Mouse (Mus musculus) cortical plate, adult 2 months (tissue): ENCODE measurements around the gene Tprgl.

Experiments used
- CTCF ChIP-seq: fragments of 200-500 bp; IDR thresholded peaks from 2 replicates; pipeline ENCODE4 v1.5.1; 2011; ENCODE audit warnings: mild to moderate bottlenecking, control low read depth, low read length; ENCODE audit not compliant: insufficient read depth; ENCODE audit errors: extremely low read depth
- POLR2A ChIP-seq: fragments of 200-500 bp; IDR thresholded peaks from 2 replicates; pipeline ENCODE4 v1.6.1; 2011; ENCODE audit warnings: mild to moderate bottlenecking, low read length, control low read depth; ENCODE audit not compliant: insufficient read depth; ENCODE audit errors: extremely low read depth

DNA sequence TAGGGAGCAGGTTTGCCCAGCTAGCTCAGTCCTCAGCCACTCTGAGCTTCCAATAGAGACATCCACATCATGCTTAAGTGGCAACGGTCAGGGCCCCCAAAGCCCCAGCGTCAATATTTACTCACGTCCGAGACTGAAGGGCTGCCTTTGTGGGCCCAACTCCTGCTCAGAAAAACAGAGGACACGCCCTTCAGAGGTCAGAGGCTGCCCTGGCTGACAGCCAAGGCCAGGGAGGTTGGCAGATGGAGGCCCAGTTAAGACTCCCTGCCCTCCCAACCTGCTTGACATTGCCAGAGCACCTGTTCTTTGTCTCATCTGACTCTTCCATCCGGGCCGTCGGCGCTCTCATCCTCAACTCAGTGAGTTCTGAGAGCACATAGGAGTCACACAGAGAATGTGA is 41.7 kb downstream of the Tprgl start:
- TF ChIP-seq CTCF (no peak), POLR2A (no peak)
